Mouse (Mus musculus): Measurements from ENCODE around the gene Atp13a4.

Gene Atp13a4

GRCm38 (mm10) chr16:29480396-29480795 lies 64.3 kb downstream of the Atp13a4 start:
- DNase-seq (ENCODE audit: low read depth in 1 of 2, low spot score in 2 of 2) = no peak

GRCm38 (mm10) chr16:29463798-29464197 lies 80.9 kb downstream of the Atp13a4 start:
- no peak for DNase-seq (ENCODE audit: low read depth in 1 of 2, low spot score in 2 of 2)

GRCm38 (mm10) chr16:29459331-29459730 lies 85.3 kb downstream of the Atp13a4 start:
- no peak for DNase-seq (ENCODE audit: low read depth in 1 of 2, low spot score in 2 of 2)

- DNase-seq (ENCODE audit: low read depth in 1 of 2, low spot score in 2 of 2) = no peak
Measured at GRCm38 (mm10) chr16:29456851-29457250, 87.8 kb downstream of the Atp13a4 start.

- no peak for DNase-seq (ENCODE audit: low read depth in 1 of 2, low spot score in 2 of 2)
Measured at GRCm38 (mm10) chr16:29453282-29453681, 91.4 kb downstream of the Atp13a4 start.

GRCm38 (mm10) chr16:29451706-29452105 lies 93.0 kb downstream of the Atp13a4 start:
- no peak for DNase-seq (ENCODE audit: low read depth in 1 of 2, low spot score in 2 of 2)

GRCm38 (mm10) chr16:29442126-29442525 lies 102.5 kb downstream of the Atp13a4 start:
- no peak for DNase-seq (ENCODE audit: low read depth in 1 of 2, low spot score in 2 of 2)

GRCm38 (mm10) chr16:29441405-29441985 lies 103.2 kb downstream of the Atp13a4 start:
- no peak for DNase-seq (ENCODE audit: low read depth in 1 of 2, low spot score in 2 of 2)

GRCm38 (mm10) chr16:29438045-29438444 lies 106.6 kb downstream of the Atp13a4 start:
- DNase-seq (ENCODE audit: low read depth in 1 of 2, low spot score in 2 of 2) = no peak

GRCm38 (mm10) chr16:29435746-29436145 lies 108.9 kb downstream of the Atp13a4 start:
- no peak for DNase-seq (ENCODE audit: low read depth in 1 of 2, low spot score in 2 of 2)

GRCm38 (mm10) chr16:29434712-29435111 lies 110.0 kb downstream of the Atp13a4 start:
- no peak for DNase-seq (ENCODE audit: low read depth in 1 of 2, low spot score in 2 of 2)

GRCm38 (mm10) chr16:29414822-29415221 lies 129.8 kb downstream of the Atp13a4 start:
- DNase-seq (ENCODE audit: low read depth in 1 of 2, low spot score in 2 of 2) = no peak

- no peak for DNase-seq (ENCODE audit: low read depth in 1 of 2, low spot score in 2 of 2)
Measured at GRCm38 (mm10) chr16:29407319-29407718, 137.3 kb downstream of the Atp13a4 start.

GRCm38 (mm10) chr16:29399079-29399478 lies 145.6 kb downstream of the Atp13a4 start:
- DNase-seq (ENCODE audit: low read depth in 1 of 2, low spot score in 2 of 2) = no peak

- DNase-seq (ENCODE audit: low read depth in 1 of 2, low spot score in 2 of 2) = no peak
Measured at GRCm38 (mm10) chr16:29384781-29385180, 159.9 kb downstream of the Atp13a4 start.

GRCm38 (mm10) chr16:29378458-29378857 lies 166.2 kb downstream of the Atp13a4 start, which contains the start of gene Atp13a5:
Gene Atp13a5 (minus strand): TSS chr16:29378732.
- DNase-seq (ENCODE audit: low read depth in 1 of 2, low spot score in 2 of 2) = no peak

- DNase-seq (ENCODE audit: low read depth in 1 of 2, low spot score in 2 of 2) = no peak
Measured at GRCm38 (mm10) chr16:29374636-29375035, 170.0 kb downstream of the Atp13a4 start.
